Mouse (Mus musculus): Measurements from ENCODE around the gene Frat1.

Frat1 gene

DNA sequence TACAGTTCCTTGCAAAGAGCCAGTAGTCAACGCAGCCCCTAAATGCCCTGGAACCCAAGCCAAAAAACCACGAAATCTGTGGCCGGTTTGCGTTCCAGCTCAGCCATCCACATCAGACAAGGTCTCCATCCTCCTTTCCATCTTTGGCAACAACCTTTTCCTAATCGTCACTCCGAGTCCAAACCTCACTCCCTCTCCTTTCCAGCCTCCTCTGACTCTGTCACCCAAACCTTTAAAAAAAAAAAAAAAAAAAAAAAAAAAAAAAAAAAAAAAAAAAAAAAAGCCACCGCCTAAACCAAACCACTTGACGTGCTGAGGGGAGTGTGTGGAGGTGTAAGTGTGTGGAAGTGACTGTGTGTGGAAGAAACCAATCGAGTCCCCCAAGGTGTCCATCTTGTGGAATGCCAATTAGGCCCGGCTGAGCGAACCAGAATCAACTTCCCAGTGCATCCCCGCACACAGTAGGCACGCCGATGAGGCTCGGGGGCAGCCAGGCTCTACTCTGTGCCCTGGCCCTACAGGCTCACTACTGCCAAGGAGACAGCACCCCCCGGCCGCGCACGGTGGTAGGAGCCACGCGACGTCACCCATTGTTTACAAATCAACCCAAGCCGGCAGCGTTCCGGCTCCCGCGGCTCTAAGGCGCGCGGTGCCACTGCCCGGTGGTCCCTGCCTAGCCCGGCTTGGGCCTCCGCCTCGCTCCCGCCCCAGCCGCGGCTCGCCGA, at the start of gene Frat1:
Gene Frat1 (plus strand): TSS at position 590 of the 725 bp plus-strand sequence.
- DNase-seq (ENCODE audit: low read depth, low spot score), result peak; percentile 79

DNA sequence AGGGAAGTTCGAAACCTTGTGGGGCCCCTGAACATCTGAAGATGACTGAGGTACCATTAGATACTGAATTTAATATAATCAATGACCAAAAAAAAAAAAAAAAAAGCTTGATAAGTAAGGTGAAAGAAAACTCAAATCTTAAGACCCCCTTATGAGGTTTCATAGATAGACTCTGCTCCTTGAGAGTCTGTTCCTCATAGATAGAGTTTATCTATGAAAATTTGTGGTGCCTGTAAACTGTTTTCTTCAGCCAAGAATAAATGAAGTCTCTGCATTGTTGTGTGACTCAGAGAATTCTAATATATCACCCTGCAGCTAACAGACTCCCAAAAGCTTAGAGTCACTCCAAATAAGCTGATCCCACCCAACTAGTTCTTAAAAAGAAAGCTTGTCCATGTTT, 42.9 kb upstream of the Frat1 start:
- no peak for DNase-seq (ENCODE audit: low read depth, low spot score)

DNA sequence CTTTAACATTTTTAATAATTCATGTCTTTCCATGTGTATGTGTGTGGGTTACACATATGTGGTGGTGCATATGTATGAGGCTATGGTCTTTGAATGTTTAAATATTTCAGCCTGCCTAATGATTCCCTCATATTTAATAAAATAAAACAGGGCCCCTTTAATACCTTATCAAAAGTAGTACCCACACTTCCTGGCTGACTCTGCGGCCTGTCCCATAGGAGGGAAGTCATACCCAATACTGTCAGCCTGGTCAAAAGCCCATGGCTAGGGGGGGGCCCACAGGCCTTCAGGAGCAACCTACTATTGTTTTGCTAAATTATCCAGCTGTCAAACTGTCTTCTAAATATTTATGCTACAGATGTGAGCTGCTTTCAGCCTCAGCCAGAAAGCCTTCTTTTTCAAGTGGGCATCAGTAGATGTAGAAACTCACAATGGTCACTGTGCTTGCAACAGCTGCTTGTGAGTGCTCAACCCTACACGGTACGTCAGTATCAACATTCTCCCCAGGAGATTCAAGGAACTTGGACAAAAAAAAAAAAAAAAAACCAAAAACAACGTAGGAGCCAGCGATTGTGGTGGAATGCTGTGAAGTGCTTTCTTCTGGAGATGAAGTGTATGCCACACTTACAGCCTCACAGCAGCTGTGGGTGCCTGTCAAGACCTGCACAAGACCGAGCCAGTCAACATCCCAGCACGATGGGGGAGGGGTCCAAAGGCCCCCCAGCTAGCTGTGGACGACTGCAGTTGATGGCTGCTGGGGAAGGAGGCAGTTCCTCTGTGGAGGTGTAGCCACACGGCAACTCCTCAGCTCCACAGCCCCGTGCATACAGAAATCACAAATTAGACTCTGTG, 40.4 kb upstream of the Frat1 start:
- DNase-seq (ENCODE audit: low read depth, low spot score), result no peak

DNA sequence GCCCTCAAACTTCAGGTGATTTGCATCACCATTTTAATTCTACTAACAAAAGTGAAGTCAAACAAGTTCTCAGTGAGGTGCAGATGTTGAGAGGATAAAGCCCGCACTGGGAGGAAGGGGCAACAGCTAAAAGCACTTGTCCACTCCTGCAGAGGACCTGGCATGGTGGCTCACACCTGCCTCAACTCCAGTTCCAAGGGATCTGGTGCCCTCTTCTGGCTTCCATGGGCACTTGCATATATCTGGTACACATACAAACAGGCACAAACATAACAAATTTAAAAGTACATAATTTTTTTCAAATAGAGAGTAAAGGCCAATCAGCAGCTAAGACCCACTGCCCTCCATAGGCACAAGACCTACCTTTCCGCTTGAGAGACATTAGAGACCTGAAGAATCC, 38.4 kb upstream of the Frat1 start:
- no peak for DNase-seq (ENCODE audit: low read depth, low spot score)

DNA sequence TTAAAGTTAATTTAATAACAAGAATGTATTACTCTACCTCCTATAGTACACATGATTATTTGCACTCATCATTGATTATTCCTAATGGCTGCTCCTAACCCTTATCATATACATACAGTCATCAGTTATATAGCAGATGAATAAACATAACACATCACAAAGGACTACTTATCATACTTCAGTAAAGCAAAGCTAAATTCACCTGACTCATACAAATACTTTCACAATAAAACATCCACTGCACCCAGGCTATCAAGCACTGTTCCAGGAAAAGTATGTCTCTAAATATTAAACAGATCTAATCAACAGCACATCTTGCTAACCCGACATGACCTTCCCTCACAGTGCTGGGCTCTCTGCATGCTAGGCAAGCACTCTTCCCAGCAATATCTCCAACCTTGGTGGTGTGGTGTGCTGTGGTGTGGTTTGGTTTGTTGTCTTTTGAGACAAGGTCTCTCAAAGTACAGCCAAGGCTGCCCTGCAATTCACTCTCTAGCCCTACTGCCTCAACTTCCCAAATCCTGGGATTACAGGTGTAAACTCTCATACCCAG, 36.8 kb upstream of the Frat1 start:
- no peak for DNase-seq (ENCODE audit: low read depth, low spot score)

DNA sequence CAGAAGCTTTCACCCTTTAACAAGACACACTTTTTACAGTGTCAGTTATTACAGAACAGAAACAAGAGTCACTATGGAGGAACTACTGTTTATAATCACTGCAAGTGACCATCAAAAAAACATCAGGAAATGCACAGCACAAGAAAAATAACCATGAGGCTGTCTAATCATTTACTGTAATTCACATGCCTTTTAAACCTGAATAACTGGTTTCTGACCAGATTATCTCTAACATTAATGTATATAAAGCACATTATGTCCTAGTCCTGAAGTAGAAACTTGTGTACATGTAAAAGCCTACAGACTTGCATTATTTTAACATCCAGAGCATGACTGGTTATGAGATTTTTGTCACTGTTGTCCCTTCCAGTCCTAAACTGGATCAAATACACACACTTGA, 35.8 kb upstream of the Frat1 start:
- DNase-seq (ENCODE audit: low read depth, low spot score), result no peak

DNA sequence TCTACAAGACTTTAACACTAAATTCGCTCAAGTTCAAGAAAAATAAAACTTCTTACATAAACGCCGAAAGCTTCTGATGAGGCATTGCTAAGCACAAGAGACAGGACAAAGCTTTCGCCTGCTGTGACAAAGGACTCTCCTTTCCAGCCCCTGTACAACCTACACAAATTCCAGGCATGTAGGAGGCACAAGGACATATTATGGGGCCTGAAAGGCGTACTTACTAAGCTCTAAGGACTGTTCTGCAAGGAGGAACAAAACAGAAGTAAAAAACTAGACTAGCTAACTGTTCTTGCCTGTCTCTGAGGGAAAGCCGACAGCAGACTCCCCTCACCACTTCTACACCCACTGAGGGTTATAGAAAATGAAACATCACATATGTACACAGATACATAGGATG, 34.9 kb upstream of the Frat1 start:
- no peak for DNase-seq (ENCODE audit: low read depth, low spot score)

DNA sequence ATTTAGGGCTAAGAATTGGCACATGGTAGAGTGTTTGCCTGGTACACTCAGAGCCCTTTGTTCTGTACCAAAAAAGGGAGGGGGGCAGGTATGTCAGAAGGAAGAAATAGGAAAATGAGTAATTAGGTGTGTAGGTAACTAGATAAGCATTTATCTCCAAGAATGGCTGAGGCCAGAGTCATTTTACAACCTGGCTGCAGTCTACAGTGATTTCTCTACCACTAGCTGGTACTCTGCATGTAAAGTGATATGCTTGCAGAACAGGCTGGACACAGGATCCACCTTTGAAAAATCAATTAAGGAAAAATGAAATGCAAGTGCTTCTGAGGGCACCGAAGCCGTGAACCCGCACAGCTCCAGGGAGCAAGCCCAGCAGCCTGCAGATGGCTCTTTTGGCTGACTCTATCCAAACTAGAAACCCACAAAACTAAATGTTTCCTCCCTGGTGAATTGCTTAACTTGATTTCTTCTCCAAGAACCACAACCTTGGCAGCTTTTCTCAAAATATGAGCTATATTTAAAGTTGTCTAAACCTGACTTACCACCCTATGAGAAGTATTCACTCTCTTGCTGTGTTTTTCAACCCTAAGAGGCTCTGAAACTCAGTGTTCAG, 33.5 kb upstream of the Frat1 start:
- no peak for DNase-seq (ENCODE audit: low read depth, low spot score)

DNA sequence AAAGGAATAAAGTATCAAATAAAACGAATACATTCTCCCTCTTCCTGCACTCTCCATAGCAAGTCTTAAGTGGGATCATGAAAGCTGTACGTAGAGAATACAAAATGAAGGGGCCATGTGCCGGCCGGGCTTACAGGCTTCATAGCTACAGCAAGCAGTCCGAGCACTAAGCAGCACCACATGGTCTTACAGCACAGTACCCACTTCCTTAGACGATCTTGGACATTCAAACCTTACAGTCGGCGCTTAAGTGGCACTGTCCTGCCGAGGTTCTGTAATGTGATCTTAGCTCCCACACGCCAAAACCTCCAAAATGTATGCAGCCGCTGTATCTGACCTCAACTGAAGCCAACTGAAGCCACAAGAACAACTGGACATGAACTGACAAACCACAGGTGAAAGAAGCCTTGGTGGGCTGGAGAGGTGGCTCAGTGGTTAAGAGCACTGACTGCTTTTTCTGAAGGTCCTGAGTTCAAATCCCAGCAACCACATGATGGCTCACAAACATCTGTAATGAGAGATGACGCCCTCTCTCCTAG, 32.9 kb upstream of the Frat1 start:
- no peak for DNase-seq (ENCODE audit: low read depth, low spot score)

DNA sequence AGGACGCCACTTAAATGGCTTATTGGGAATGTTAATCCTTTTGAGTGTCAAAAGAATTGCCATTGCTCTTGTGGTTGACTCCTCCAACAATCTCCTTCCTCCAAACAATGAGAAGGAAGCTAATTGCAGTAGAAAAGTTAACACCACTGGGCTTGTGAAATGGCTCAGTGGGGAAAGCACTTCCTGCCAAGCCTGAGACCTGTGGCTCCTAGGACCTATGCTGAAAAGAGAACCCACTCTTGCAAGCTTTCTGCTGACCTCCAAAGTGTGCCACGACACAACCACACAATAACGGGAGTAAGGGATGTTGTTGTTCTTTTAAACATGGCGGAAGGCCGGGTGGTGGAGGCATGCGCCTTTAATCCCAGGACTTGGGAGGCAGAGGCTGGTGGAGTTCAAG, 32.2 kb upstream of the Frat1 start:
- no peak for DNase-seq (ENCODE audit: low read depth, low spot score)

DNA sequence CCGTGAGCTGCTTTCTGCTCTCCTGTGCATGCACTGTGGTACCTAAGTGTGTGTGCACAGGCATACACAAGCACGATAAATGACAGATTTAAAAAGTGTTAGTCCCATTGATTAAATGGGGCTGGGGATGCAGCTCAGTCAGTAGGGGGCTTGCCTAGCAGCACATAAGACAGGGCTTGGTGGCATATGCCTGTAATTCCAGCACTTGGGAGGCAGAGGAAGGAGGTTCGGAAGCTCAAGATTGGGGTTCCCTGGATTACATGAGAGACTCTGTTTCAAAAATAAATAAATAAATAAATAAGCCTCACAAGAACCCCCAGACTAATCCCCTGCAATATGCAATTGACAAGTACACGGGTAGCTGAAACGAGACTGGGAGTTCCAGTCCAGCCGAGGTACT, 29.3 kb upstream of the Frat1 start:
- no peak for DNase-seq (ENCODE audit: low read depth, low spot score)

DNA sequence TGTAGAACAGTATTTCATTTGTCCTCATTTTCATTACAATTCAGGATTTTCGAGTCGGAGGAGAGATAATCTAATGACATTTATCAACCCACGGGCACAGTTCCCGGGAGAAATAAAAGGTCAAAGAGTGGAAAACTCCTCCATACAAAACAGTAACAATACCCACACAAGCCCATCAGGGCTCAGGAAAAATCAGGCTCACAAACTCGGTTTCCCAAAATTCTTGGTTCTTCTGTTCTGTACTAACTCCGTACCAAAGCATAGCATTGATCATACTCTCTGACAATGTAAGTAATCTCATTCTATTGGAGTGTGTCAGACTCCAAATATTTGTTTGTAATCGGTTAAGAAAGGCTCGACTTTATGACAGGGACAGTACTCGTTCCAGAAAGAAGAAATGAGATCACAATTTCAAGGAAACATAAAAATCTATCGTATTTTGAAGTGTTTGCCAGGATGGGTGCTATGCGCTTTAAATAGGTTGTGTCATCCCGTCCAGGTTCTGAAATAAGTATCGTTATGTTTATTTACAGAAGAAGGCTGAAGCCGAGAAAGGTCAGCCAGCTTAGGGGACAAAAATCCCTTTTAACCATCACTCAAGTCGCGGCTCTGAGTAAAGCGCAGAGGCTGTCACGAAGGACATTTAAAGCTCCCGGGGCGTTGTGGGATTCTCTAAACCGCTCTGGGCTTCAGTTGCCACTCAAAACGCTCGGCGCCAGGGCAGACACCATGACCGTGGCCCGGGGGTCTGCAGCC, 28.6 kb upstream of the Frat1 start:
- no peak for DNase-seq (ENCODE audit: low read depth, low spot score)

DNA sequence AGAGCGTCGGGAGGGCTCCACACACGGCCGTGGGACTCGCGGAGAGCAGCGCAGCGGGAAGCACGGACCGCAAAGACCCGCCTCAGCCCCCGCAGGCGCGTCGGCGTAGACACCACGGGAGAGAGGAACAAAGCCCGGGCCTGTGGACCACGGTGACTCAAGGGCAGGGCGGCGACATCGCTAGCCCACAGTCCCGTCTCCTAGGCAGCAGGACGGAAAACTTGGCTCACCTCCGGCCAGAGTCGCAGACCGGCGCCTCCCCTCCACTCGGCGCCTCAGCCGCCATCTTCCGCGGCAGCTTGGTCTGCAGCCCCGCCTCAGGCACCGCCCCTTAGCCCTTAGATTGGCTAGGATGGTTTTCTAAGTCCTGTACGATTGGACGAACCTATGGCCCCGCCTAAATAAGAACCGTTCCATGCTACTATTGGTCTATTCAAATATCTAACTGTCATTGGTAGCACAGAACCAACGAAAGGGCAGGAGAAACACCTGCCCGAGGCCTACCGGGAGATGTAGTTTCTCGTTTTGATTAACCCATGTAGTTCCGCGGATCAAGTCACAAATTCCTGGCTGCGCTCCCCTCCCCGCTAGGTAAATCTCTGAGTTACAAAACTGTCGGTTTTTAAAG, 27.9 kb upstream of the Frat1 start, which contains the start of gene Arhgap19:
Gene Arhgap19 (minus strand): TSS at position 306 of the 628 bp plus-strand sequence.
- DNase-seq (ENCODE audit: low read depth, low spot score), result peak; percentile 83

DNA sequence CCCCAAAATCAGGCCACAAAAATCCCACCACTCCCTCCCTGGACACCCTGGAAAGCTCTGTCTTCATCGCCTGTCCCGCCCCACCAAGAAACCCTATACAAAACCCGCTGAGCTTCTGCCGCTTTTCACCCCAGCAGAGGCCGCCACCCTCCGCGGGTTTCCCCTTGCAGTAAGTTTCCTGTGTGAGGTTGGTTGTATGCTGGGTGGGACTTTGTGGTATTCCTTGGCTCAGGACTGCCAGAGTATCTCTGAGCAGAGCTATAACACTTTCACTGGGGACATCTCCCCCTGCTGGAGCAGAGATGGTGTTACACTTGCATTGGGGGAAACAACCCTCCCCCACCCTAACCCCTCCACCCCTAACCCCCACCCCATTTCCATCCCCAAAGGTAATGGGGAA, 26.4 kb upstream of the Frat1 start:
- DNase-seq (ENCODE audit: low read depth, low spot score), result no peak

DNA sequence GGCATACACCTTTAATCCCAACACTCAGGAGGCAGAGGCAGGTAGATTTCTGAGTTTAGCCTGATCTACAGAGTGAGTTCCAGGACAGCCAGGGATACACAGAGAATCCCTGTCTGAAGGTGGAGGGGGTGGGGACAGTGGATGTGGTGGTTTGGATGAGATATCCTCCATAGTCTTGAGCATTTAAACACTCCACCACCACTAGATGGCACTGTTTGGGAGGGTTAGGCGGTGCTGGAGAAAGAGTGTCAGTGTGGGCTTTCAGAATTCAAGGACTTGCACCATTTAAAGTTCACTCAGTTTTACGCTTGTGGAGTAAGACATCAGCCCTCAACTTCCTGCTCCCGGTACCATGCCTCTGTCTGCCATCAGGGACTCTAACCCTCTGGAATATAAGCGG, 23.9 kb upstream of the Frat1 start:
- no peak for DNase-seq (ENCODE audit: low read depth, low spot score)

DNA sequence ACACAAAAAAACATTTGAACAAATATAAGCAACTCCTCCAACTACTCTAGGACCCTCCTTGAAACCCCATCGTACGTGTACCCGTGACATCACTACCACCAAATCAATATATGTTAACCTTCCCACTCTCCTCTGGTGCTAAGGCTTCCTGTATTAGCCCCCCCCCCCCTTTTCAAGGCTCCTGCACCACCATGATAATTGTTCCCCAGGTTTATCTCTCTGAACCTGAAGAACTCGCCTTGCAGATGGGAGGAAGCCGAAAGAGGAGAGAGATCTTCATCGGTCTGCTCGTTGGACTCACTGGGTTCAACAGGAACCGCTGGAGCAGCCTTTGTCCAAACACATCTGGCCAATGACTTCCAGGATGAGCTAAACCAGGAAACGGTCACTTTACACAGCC, 22.3 kb upstream of the Frat1 start:
- DNase-seq (ENCODE audit: low read depth, low spot score), result no peak

DNA sequence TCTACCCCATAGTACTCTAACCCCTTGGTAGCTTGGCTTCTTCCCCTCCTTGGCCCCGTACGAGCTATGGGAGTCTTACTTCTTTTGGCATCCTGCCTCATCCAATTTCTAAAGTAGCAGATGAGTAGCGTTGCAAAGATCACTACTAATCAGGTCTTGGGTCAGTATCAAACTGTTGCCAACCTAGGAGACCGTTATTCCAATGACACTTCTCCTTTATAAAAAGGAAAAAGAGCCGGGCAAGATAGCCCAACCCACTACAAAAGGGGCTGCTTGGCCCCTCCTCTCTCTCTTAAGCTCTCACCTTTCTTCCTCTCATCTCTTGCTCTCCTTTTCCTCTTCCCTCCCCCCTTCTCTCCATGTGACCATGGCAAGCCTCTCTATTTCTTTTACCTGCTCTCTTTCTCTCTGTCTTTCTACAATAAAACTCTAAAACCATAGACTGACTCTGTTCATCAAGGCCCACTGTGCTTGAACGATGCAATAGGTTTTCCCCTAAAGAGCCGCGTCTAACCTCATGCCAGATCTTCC, 21.6 kb upstream of the Frat1 start:
- no peak for DNase-seq (ENCODE audit: low read depth, low spot score)

DNA sequence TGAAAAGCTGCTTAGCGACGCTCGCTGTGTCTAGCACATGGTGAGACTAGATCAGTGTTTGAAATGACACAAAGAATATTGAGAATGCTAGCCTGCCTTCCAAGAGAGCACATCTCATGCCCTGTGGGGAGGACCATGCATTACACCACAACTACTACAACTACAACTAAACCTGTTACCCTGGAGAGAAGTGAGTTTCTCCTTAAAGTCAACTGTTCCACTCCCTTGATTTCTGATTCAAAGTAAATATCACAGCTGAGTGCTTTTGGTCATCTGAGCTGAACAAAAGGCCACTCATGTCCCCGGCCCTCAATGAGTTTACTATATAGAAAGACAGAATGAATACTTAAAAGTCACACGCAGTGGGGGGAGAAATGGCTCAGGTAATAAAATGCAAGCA, 19.7 kb upstream of the Frat1 start:
- no peak for DNase-seq (ENCODE audit: low read depth, low spot score)

DNA sequence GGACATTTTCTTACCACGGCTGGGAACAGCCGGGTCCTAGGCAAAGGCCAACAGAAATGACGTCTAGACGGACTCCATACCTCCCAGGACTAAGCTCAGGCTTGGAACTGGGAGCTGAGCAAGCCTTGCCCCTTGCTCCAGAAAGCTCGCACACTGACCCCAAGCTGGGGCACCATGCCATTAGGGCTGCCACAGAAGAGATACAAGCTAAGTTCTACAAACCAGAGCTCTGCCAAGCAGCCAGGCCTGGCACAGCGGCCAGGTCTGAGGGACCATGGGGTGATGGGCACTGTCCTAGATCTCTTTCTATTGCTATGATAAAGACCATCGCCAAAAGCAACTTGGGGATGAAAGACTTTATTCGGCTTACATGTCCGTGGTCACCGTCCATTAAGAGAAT, 17.2 kb upstream of the Frat1 start:
- DNase-seq (ENCODE audit: low read depth, low spot score), result no peak

DNA sequence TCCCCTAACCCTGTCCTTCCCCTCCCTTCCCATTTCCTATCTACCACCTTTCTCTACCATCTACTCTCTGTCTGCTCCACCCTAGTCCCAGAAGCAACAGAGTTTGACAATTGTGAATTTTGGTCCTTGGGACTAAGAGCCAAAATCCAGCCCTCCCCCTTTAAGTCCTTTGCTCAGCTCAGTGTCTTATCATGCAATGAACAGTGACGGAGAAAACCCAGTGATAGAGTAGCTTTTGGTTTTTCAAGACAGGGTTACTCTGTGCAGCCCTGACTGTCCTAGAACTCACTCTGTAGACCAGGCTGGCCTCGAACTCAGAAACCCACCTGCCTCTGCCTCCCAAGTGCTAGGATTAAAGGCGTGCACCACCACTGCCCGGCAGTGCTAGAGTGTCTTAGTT, 16.4 kb upstream of the Frat1 start:
- DNase-seq (ENCODE audit: low read depth, low spot score), result no peak

DNA sequence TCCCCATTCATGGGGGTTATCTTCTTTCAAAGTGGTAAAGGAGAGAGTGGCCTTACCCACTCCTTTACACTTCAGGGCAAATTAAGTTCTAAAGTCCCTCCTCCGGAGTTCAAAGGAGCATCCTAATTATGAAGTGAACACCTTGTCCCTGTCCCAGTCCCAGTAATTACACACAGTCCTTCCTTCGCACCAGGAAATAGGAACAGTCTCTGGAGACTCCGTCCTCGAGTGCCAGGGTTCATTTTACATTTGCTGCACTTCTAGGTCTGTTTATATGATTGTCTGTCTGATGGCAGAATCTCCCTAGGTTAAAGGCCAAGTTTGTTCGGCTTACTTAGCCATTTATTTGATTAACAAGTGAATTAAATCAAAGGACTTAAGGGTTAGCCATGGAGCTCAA, 13.4 kb upstream of the Frat1 start:
- no peak for DNase-seq (ENCODE audit: low read depth, low spot score)
